Mouse (Mus musculus) lung, postnatal 0 days (tissue): ENCODE data around the gene Trpv2. TPM values are rescaled to one million over a fixed set of nuclear protein-coding genes. Genes with fewer than 3 reads are reported as not detected.
A peak's percentile ranks its signal among the peaks of the same experiment; 100 is the strongest.

Experiments
- ATAC-seq: fragments of 200-750 bp; cut with Nextera tagmentation; 2 replicates; pipeline ENCODE4 v1.8.0; 2017; ENCODE audit warnings: moderate library complexity
- DNase-seq: peaks from one replicate; pipeline ENCODE4 v3.0.0-alpha.2; 2016; ENCODE audit warnings: low spot score
- H3K27ac ChIP-seq: fragments of 300-500 bp; sonication (generic); 2 replicates; pipeline ENCODE4 v1.5.1; 2014; ENCODE audit warnings: antibody characterized with exemption, mild to moderate bottlenecking, low read length, mixed read lengths
- H3K27me3 ChIP-seq: fragments of 300-500 bp; sonication (generic); replicated peaks from 2 replicates; pipeline ENCODE4 v1.6.1; 2014; ENCODE audit warnings: low read length, mixed read lengths; ENCODE audit not compliant: insufficient read depth
- H3K36me3 ChIP-seq: fragments of 300-500 bp; sonication (generic); 2 replicates; pipeline ENCODE4 v1.6.1; 2014; ENCODE audit warnings: low read length, mixed read lengths; ENCODE audit not compliant: insufficient read depth
- H3K4me1 ChIP-seq: fragments of 300-500 bp; sonication (generic); 2 replicates; pipeline ENCODE4 v1.6.1; 2014; ENCODE audit warnings: antibody characterized with exemption, low read depth, low read length, mixed read lengths; ENCODE audit not compliant: insufficient read depth
- H3K4me2 ChIP-seq: fragments of 300-500 bp; sonication (generic); replicated peaks from 2 replicates; pipeline ENCODE4 v1.6.1; 2014; ENCODE audit warnings: low read depth, mild to moderate bottlenecking, low read length, moderate library complexity, mixed read lengths
- H3K4me3 ChIP-seq: fragments of 300-500 bp; sonication (generic); 2 replicates; pipeline ENCODE4 v1.5.1; 2014; ENCODE audit warnings: low read depth, low read length
- H3K9ac ChIP-seq: fragments of 300-500 bp; sonication (generic); replicated peaks from 2 replicates; pipeline ENCODE4 v1.6.1; 2014; ENCODE audit warnings: low read depth, mild to moderate bottlenecking
- H3K9me3 ChIP-seq: fragments of 300-500 bp; sonication (generic); 2 replicates; pipeline ENCODE4 v1.6.1; 2016; ENCODE audit warnings: low read length, mixed read lengths
- CTCF ChIP-seq: IDR thresholded peaks from 2 replicates; pipeline ENCODE4 v1.5.1; 2016; ENCODE audit warnings: antibody characterized with exemption, mild to moderate bottlenecking
- EP300 ChIP-seq: IDR thresholded peaks from 2 replicates; pipeline ENCODE4 v1.6.1; 2016; ENCODE audit warnings: antibody characterized with exemption, mild to moderate bottlenecking, control low read depth
- WGBS: fragments of 180-500 bp; shearing (Covaris S2); extraction: QIAGEN DNeasy Blood & Tissue Kit; methylation state at CpG from one replicate; pipeline ENCODE4 v1.1.7; 2014; 5-methylcytosine and 5-hydroxymethylcytosine counted together
- polyA plus RNA-seq: library from polyadenylated mRNA; unstranded; fragments of >200 nt; fragmentation: Nextera tagmentation; extraction: Ambion mirVana; gene quantifications from 2 replicates; pipeline ENCODE4 v1.2.1, GENCODE M21; 2015

Gene Trpv2
- 6.1 and 6.2 TPM in 2 replicates for polyA plus RNA-seq

GRCm38 (mm10) chr11:62573959-62574702, at the start of gene Trpv2:
TSS of gene Trpv2 (plus strand) at chr11:62574486.
- no peaks in the 10 kb centered on the region for H3K4me1 ChIP-seq
- H3K4me2 ChIP-seq = peak within 1 kb of the TSS; percentile 93
- peak within 1 kb of the TSS; percentile 16; the same call in 1 of the 2 replicates for H3K9ac ChIP-seq
- DNase-seq = no peak
- no peaks in the 10 kb centered on the region for H3K36me3 ChIP-seq
- no peak within 1 kb of the TSS for H3K27ac ChIP-seq
- TF ChIP-seq EP300 = no peak
- TF ChIP-seq CTCF = no peak
- peak within 1 kb of the TSS; percentile 46 for H3K4me3 ChIP-seq
- 67% methylated on average over 6 of the region's 6 CpGs for WGBS
- no peak for ATAC-seq
- H3K27me3 ChIP-seq = no peaks in the 10 kb centered on the region
- no peaks in the 10 kb centered on the region for H3K9me3 ChIP-seq

- no peaks in the 10 kb centered on the region for H3K9me3 ChIP-seq
- no peak for TF ChIP-seq EP300
- no peak for TF ChIP-seq CTCF
- no peak for DNase-seq
- H3K4me1 ChIP-seq = peaks cover 3% of the 10 kb centered on the region; the same call in 1 of the 2 replicates
- H3K9ac ChIP-seq = no peak overlapping the region
- H3K27ac ChIP-seq = no peak overlapping the region
- H3K27me3 ChIP-seq = 0 out of 2 replicates have a peak, but pooled peaks cover 4% of the 10 kb centered on the region
- H3K4me3 ChIP-seq = no peak overlapping the region
- H3K36me3 ChIP-seq = no peaks in the 10 kb centered on the region
- WGBS = 91% methylated on average over 8 of the region's 8 CpGs
- ATAC-seq = no peak
- H3K4me2 ChIP-seq = no peak overlapping the region
These were observed 37.2 kb upstream of the Trpv2 start for GRCm38 (mm10) chr11:62537089-62537488.

GRCm38 (mm10) chr11:62537590-62537989, 36.7 kb upstream of the Trpv2 start:
- no peak for DNase-seq
- H3K27ac ChIP-seq = no peak overlapping the region
- H3K4me2 ChIP-seq = no peak overlapping the region
- 0 out of 2 replicates have a peak, but pooled peaks cover 4% of the 10 kb centered on the region for H3K27me3 ChIP-seq
- no peak for TF ChIP-seq CTCF
- TF ChIP-seq EP300 = no peak
- 58% methylated on average over 7 of the region's 7 CpGs for WGBS
- peaks cover 3% of the 10 kb centered on the region; the same call in 1 of the 2 replicates for H3K4me1 ChIP-seq
- H3K9ac ChIP-seq = no peak overlapping the region
- H3K9me3 ChIP-seq = no peaks in the 10 kb centered on the region
- ATAC-seq = no peak
- H3K4me3 ChIP-seq = no peak overlapping the region
- no peaks in the 10 kb centered on the region for H3K36me3 ChIP-seq

GRCm38 (mm10) chr11:62538321-62539088, 35.8 kb upstream of the Trpv2 start:
- TF ChIP-seq CTCF (peak; percentile 24; the same call in 1 of the 2 replicates), EP300 (no peak)
- Histone ChIP-seq H3K4me2 (peak overlapping the region; percentile 98), H3K9ac (peak overlapping the region; percentile 62), H3K4me3 (peak overlapping the region; percentile 77), H3K27me3 (0 out of 2 replicates have a peak, but pooled peaks cover 4% of the 10 kb centered on the region), H3K36me3 (no peaks in the 10 kb centered on the region), H3K27ac (no peak overlapping the region), H3K4me1 (peaks cover 3% of the 10 kb centered on the region; the same call in 1 of the 2 replicates), H3K9me3 (no peaks in the 10 kb centered on the region)
- WGBS = under 1% methylated on average over 51 of the region's 73 CpGs
- DNase-seq (peak; percentile 60), ATAC-seq (peak; percentile 85)

DNA sequence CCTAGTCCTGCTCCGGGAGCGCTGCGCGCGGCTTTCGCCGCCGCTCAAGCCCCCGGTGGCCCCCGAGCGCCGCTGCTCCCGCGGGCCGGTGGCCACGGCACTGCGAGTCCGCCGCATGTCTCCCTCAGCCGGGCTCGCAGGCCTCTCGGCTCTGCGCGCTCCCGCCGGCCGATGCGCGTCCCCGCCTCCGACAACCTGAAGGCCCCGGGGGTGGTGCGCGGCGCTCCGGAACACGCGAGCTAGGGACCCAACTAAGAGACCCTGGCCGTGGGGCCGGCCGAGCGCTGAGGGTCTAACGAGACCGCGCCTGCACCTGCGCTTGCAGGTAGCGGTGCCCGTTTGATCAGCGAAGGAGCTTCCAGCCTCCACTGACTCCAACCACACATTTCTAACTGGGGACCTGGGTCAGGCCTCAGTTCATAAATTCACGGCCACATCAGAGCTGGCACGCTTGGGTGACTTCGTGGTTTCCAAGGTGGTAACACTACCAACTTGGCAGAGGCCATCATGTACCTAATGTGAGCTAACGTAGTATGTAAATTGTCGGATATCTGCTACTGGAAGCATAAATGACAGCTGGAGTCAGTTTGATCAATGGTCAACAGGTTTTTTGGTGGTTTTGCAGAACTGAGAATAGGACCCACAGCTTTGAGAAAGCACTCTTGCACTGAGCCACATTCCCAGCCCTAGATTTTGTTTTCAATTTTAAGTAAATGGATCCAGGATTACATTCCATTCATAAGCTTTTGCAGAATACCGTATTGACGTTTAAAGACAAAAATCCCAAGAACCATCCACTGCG, 35.0 kb upstream of the Trpv2 start, which contains the start of gene Cenpv:
Gene Cenpv (minus strand): TSS at position 173 of the 802 bp plus-strand sequence.
- Histone ChIP-seq H3K4me3 (peak within 1 kb of the TSS; percentile 77), H3K9ac (peak within 1 kb of the TSS; percentile 62), H3K27me3 (0 out of 2 replicates have a peak, but pooled peaks cover 4% of the 10 kb centered on the region), H3K9me3 (no peaks in the 10 kb centered on the region), H3K4me1 (peaks cover 3% of the 10 kb centered on the region; the same call in 1 of the 2 replicates), H3K4me2 (peak within 1 kb of the TSS; percentile 98), H3K36me3 (no peaks in the 10 kb centered on the region), H3K27ac (no peak within 1 kb of the TSS)
- ATAC-seq (peak; percentile 81), DNase-seq (peak; percentile 65)
- 7% methylated on average over 49 of the region's 57 CpGs for WGBS
- TF ChIP-seq CTCF (no peak), EP300 (no peak)
